Mouse (Mus musculus): ENCODE measurements around the gene Kcna6. TPM values are rescaled to one million over a fixed set of nuclear protein-coding genes. Genes with fewer than 3 reads are reported as not detected.
A peak's percentile ranks its signal among the peaks of the same experiment; 100 is the strongest.

Gene Kcna6
- polyA plus RNA-seq, 2 experiments, result 8.5 to 8.6 TPM

DNA sequence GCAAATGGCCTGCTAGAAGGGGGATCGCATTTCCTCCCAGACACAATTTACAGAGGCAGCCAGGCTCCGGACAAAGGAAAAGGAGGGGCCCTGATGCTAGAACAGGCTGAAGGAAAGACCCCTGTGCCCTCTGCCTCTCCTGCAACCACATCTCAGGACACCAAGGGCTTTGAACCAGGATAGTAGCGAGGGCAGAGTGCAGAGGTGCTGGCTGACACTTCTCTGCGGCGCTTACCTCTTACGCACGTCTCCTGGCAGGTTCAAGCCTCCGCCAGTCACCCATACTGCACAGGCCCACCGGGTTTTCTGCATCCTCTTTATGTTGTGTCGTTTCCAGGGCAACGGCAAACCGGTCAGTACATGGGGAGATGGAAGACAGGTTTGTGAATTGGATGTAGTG lies 12.0 kb upstream of the Kcna6 start:
- H3K9me3 ChIP-seq (ENCODE audit: control insufficient read depth, low read length), result no peaks in the 10 kb centered on the region
- 28% methylated on average over 12 of the region's 12 CpGs for WGBS
- TF ChIP-seq POLR2A (IDR thresholded peaks at IDR 0.05; ENCODE audit: borderline replicate concordance, extremely low read depth, insufficient read depth, insufficient read length), result no peak
- peak overlapping the region; percentile 28; the same call in 1 of the 2 replicates for H3K9ac ChIP-seq (ENCODE audit: low read depth, low read length, severe bottlenecking)
- peak overlapping the region; percentile 13; the same call in 1 of the 2 replicates for H3K4me2 ChIP-seq (replicated peaks; ENCODE audit: low read depth, low read length, severe bottlenecking)
- no peaks in the 10 kb centered on the region for H3K36me3 ChIP-seq (ENCODE audit: control insufficient read depth, insufficient read depth, low read length)
- no peak overlapping the region for H3K27ac ChIP-seq (replicated peaks; ENCODE audit: low read depth, low read length)
- DNase-seq (ENCODE audit: low spot score) (no peak), ATAC-seq (ENCODE audit: low FRiP score, low read depth) (peak; percentile 32; the same call in 1 of the 2 replicates)
- H3K27me3 ChIP-seq (ENCODE audit: control insufficient read depth, insufficient read depth, low read length), result no peaks in the 10 kb centered on the region
- peaks cover 17% of the 10 kb centered on the region for H3K4me1 ChIP-seq (ENCODE audit: control insufficient read depth, insufficient read depth, low read length)
- H3K4me3 ChIP-seq (replicated peaks; ENCODE audit: low read length), result no peak overlapping the region

DNA sequence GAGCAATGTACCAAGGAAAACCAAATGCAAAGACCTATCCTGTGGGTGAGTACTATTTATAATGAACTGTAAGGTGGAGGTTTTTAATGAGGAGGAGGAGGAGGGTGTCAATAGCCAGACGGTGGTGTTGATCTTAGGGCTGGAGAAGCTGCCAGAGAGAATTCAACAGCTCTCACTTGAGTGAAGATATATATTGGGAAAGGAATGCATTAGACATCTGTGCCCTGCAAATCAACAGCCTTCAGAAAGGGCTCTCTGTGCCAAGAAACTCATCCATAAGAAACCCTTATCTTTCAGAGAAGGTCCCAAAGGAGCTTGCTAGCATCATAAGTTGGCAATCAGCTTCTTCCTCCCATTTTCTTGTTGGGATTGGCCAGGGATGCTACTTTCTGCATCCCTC lies 5.4 kb upstream of the Kcna6 start:
- Histone ChIP-seq H3K4me3 (replicated peaks; ENCODE audit: low read length) (no peak overlapping the region), H3K9ac (ENCODE audit: low read depth, low read length, severe bottlenecking) (no peak overlapping the region), H3K9me3 (ENCODE audit: control insufficient read depth, low read length) (no peaks in the 10 kb centered on the region), H3K27ac (replicated peaks; ENCODE audit: low read depth, low read length) (no peak overlapping the region), H3K27me3 (ENCODE audit: control insufficient read depth, insufficient read depth, low read length) (no peaks in the 10 kb centered on the region), H3K4me1 (ENCODE audit: control insufficient read depth, insufficient read depth, low read length) (no peaks in the 10 kb centered on the region), H3K4me2 (replicated peaks; ENCODE audit: low read depth, low read length, severe bottlenecking) (no peak overlapping the region), H3K36me3 (ENCODE audit: control insufficient read depth, insufficient read depth, low read length) (no peaks in the 10 kb centered on the region)
- TF ChIP-seq POLR2A (IDR thresholded peaks at IDR 0.05; ENCODE audit: borderline replicate concordance, extremely low read depth, insufficient read depth, insufficient read length), result no peak
- DNase-seq (ENCODE audit: low spot score) (peak; percentile 27), ATAC-seq (ENCODE audit: low FRiP score, low read depth) (no peak)
- WGBS, result 50% methylated on average over 1 of the region's 1 CpGs

DNA sequence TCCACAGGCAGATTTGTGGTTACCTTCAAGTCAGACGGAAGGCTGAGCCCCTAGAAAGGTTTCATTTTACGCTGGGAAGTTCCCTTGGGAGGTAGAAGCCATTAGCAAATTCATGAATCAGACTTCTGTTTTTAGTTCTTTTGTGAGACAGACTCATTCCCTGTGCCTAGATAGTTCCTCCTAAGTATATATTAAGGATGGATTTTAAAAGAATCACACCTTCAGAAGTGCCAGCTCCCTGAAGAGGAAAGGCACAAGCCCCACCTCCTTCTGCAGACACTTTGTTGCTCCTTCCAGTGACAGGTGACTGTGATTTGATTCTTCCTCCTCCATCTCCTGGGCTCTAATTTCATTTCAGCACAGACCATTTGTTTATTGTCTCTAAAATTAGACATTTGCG lies 2.1 kb upstream of the Kcna6 start:
- H3K27ac ChIP-seq (replicated peaks; ENCODE audit: low read depth, low read length), result no peak overlapping the region
- no peaks in the 10 kb centered on the region for H3K27me3 ChIP-seq (ENCODE audit: control insufficient read depth, insufficient read depth, low read length)
- 47% methylated on average over 3 of the region's 3 CpGs for WGBS
- DNase-seq (ENCODE audit: low spot score), result no peak
- peaks cover 6% of the 10 kb centered on the region; the same call in 1 of the 2 replicates for H3K4me1 ChIP-seq (ENCODE audit: control insufficient read depth, insufficient read depth, low read length)
- H3K4me2 ChIP-seq (replicated peaks; ENCODE audit: low read depth, low read length, severe bottlenecking), result no peak overlapping the region
- no peak for TF ChIP-seq POLR2A (IDR thresholded peaks at IDR 0.05; ENCODE audit: borderline replicate concordance, extremely low read depth, insufficient read depth, insufficient read length)
- H3K4me3 ChIP-seq (replicated peaks; ENCODE audit: low read length), result no peak overlapping the region
- H3K9me3 ChIP-seq (ENCODE audit: control insufficient read depth, low read length), result no peaks in the 10 kb centered on the region
- peaks cover 3% of the 10 kb centered on the region; the same call in 1 of the 2 replicates for H3K36me3 ChIP-seq (ENCODE audit: control insufficient read depth, insufficient read depth, low read length)
- no peak for ATAC-seq (ENCODE audit: low FRiP score, low read depth)
- peak overlapping the region; percentile 14; the same call in 1 of the 2 replicates for H3K9ac ChIP-seq (ENCODE audit: low read depth, low read length, severe bottlenecking)

DNA sequence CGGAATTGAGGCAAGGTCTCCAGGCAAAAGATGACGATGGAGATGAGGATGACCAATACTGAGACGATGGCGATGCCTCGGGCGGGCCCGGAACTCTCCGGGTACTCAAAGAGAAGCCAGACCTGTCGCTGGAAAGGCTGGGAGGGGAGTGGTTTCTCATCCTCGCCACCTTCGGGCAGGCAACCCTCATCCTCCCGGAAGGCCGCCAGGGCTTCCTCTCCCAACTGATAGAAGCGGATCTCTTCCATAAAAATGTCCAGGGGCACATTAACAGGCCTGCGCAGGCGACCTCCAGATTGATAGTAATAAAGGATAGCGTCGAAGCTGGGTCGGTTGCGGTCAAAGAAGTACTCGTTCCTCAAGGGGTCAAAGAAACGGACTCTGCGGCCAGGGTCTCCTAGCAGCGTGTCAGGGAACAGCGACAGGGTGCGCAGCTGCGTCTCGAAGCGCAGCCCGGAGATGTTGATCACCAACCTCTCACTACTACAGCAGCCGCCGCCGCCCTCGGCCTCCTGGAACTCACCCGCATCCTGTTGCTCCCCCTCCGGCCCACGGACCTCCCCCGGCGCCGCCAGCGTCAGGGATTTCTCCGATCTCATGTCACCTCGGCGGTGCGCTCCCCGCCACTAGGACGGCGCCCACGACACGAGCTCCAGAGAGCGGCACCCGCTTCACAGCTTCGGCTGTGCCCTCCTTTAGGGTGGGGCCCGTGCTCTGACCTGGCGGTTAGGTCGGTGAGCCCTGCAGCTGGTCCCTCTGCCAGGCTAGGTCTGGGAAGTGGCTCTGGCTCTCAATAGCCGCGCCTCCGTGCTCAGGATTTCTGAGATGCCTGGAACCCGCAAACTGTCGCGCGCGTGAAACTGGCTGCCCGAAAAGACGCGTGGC lies 906 bp downstream of the Kcna6 start:
- H3K4me2 ChIP-seq (replicated peaks; ENCODE audit: low read depth, low read length, severe bottlenecking), result peak overlapping the region; percentile 90
- no peak for ATAC-seq (ENCODE audit: low FRiP score, low read depth)
- no peaks in the 10 kb centered on the region for H3K9me3 ChIP-seq (ENCODE audit: control insufficient read depth, low read length)
- peak overlapping the region; percentile 48; the same call in 1 of the 2 replicates for H3K27ac ChIP-seq (replicated peaks; ENCODE audit: low read depth, low read length)
- no peak for DNase-seq (ENCODE audit: low spot score)
- H3K36me3 ChIP-seq (ENCODE audit: control insufficient read depth, insufficient read depth, low read length), result peaks cover 3% of the 10 kb centered on the region; the same call in 1 of the 2 replicates
- peak overlapping the region; percentile 63 for H3K9ac ChIP-seq (ENCODE audit: low read depth, low read length, severe bottlenecking)
- no peaks in the 10 kb centered on the region for H3K27me3 ChIP-seq (ENCODE audit: control insufficient read depth, insufficient read depth, low read length)
- under 1% methylated on average over 65 of the region's 67 CpGs for WGBS
- H3K4me3 ChIP-seq (replicated peaks; ENCODE audit: low read length), result peak overlapping the region; percentile 60
- H3K4me1 ChIP-seq (ENCODE audit: control insufficient read depth, insufficient read depth, low read length), result peaks cover 6% of the 10 kb centered on the region; the same call in 1 of the 2 replicates
- no peak for TF ChIP-seq POLR2A (IDR thresholded peaks at IDR 0.05; ENCODE audit: borderline replicate concordance, extremely low read depth, insufficient read depth, insufficient read length)

DNA sequence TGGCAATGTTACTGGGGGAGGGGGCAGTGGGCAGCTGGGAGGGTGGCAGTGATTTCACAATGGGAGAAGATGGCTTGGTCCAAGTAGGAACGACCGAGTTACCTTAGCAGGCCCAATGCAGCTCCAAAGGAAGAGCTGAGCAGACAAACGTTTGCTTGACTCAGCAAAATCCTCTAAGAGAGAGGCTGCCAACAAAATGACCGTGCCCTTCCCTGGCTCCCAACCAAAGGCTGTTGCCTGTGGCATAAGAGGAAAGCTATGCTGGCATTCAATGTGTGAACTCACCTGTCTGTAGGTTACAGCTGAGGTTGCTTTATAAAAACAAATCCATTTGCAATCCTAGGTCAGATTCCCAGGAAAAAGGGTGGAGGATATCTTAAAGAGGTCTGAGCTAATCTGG lies 3.5 kb downstream of the Kcna6 start:
- no peak overlapping the region for H3K4me3 ChIP-seq (replicated peaks; ENCODE audit: low read length)
- H3K9ac ChIP-seq (ENCODE audit: low read depth, low read length, severe bottlenecking), result no peak overlapping the region
- peaks cover 3% of the 10 kb centered on the region; the same call in 1 of the 2 replicates for H3K36me3 ChIP-seq (ENCODE audit: control insufficient read depth, insufficient read depth, low read length)
- no peaks in the 10 kb centered on the region for H3K9me3 ChIP-seq (ENCODE audit: control insufficient read depth, low read length)
- H3K27me3 ChIP-seq (ENCODE audit: control insufficient read depth, insufficient read depth, low read length), result no peaks in the 10 kb centered on the region
- peaks cover 11% of the 10 kb centered on the region; the same call in 1 of the 2 replicates for H3K4me1 ChIP-seq (ENCODE audit: control insufficient read depth, insufficient read depth, low read length)
- no peak for TF ChIP-seq POLR2A (IDR thresholded peaks at IDR 0.05; ENCODE audit: borderline replicate concordance, extremely low read depth, insufficient read depth, insufficient read length)
- 75% methylated on average over 4 of the region's 4 CpGs for WGBS
- ATAC-seq (ENCODE audit: low FRiP score, low read depth) (no peak), DNase-seq (ENCODE audit: low spot score) (no peak)
- no peak overlapping the region for H3K4me2 ChIP-seq (replicated peaks; ENCODE audit: low read depth, low read length, severe bottlenecking)
- no peak overlapping the region for H3K27ac ChIP-seq (replicated peaks; ENCODE audit: low read depth, low read length)

All from limb, embryonic 14.5 days (tissue).